Mouse (Mus musculus) spleen, adult 2 months (tissue): ENCODE measurements around the gene Cyfip2. TPM values are rescaled to one million over a fixed set of nuclear protein-coding genes. Genes with fewer than 3 reads are reported as not detected.

Experiments used
- DNase-seq, 2 experiments: peaks; one replicate each; pipeline versions ENCODE4 v3.0.0 to v3.0.0-alpha.2; 2012 to 2021; ENCODE audit warnings: low spot score in 2 of 2, low read depth in 1 of 2
- H3K27ac ChIP-seq: fragments of 200-500 bp; 2 replicates; pipeline ENCODE4 v1.5.1; 2012; ENCODE audit warnings: low read length, inconsistent platforms; ENCODE audit not compliant: insufficient read depth
- H3K27me3 ChIP-seq: fragments of 200-500 bp; 2 replicates; pipeline ENCODE4 v1.6.1; 2012; ENCODE audit warnings: mild to moderate bottlenecking, moderate library complexity, low read length, inconsistent platforms; ENCODE audit not compliant: control insufficient read depth, insufficient read depth
- H3K36me3 ChIP-seq: fragments of 200-500 bp; 2 replicates; pipeline ENCODE4 v1.6.1; 2012; ENCODE audit warnings: mild to moderate bottlenecking, low read length, inconsistent platforms; ENCODE audit not compliant: control insufficient read depth, insufficient read depth
- H3K4me1 ChIP-seq: fragments of 200-500 bp; 2 replicates; pipeline ENCODE4 v1.6.1; 2011; ENCODE audit warnings: inconsistent platforms; ENCODE audit not compliant: control insufficient read depth, insufficient read depth, insufficient read length
- H3K4me3 ChIP-seq: fragments of 200-500 bp; 2 replicates; pipeline ENCODE4 v1.5.1; 2011; ENCODE audit warnings: mild to moderate bottlenecking, inconsistent platforms; ENCODE audit not compliant: insufficient read depth, insufficient read length; ENCODE audit errors: extremely low read depth
- CTCF ChIP-seq: fragments of 200-500 bp; IDR thresholded peaks from 2 replicates; pipeline ENCODE4 v1.5.1; 2011; ENCODE audit warnings: mild to moderate bottlenecking, inconsistent platforms; ENCODE audit not compliant: insufficient read depth, insufficient read length, insufficient replicate concordance; ENCODE audit errors: extremely low read depth
- POLR2A ChIP-seq: fragments of 200-500 bp; IDR thresholded peaks from 2 replicates; pipeline ENCODE4 v1.6.1; 2011; ENCODE audit warnings: low read depth, low read length, inconsistent platforms
- WGBS: fragments of 180-500 bp; shearing (Covaris S2); methylation state at CpG from one replicate; pipeline ENCODE4 v1.1.7; 2018; 5-methylcytosine and 5-hydroxymethylcytosine counted together
- polyA plus RNA-seq: library from polyadenylated mRNA; depleted of rRNA; stranded (reverse); fragments of >200 nt; gene quantifications from 2 replicates; pipeline ENCODE4 v1.2.3, GENCODE M21; 2012

Cyfip2 gene
- polyA plus RNA-seq, 1 experiment, result 41.4 TPM

GRCm38 (mm10) chr11:46309111-46309741 is 3.4 kb downstream of the Cyfip2 start:
- peak in 1 of 2 experiments; percentile 53 for DNase-seq
- Histone ChIP-seq H3K36me3 (no peaks in the 10 kb centered on the region), H3K27ac (peak overlapping the region; percentile 94), H3K27me3 (no peaks in the 10 kb centered on the region), H3K4me1 (peaks cover 52% of the 10 kb centered on the region; the same call in 1 of the 2 replicates), H3K4me3 (peak overlapping the region; percentile 37; the same call in 1 of the 2 replicates)
- 39% methylated on average over 20 of the region's 20 CpGs for WGBS
- TF ChIP-seq CTCF (peak; percentile 5; the same call in 1 of the 2 replicates), POLR2A (no peak)

- Histone ChIP-seq H3K36me3 (no peaks in the 10 kb centered on the region), H3K27ac (peak overlapping the region; percentile 94), H3K4me1 (peaks cover 55% of the 10 kb centered on the region; the same call in 1 of the 2 replicates), H3K4me3 (peak overlapping the region; percentile 37; the same call in 1 of the 2 replicates), H3K27me3 (no peaks in the 10 kb centered on the region)
- WGBS, result 45% methylated on average over 11 of the region's 11 CpGs
- DNase-seq, result no peak
- TF ChIP-seq POLR2A, result no peak
- TF ChIP-seq CTCF, result no peak
Measured at GRCm38 (mm10) chr11:46308271-46308974, 4.2 kb downstream of the Cyfip2 start.

- no peaks in the 10 kb centered on the region for H3K27me3 ChIP-seq
- peak overlapping the region; percentile 94 for H3K27ac ChIP-seq
- H3K4me3 ChIP-seq, result no peak overlapping the region; the same call in 1 of the 2 replicates
- TF ChIP-seq CTCF, result no peak
- no peak for TF ChIP-seq POLR2A
- no peak for DNase-seq
- no peaks in the 10 kb centered on the region for H3K36me3 ChIP-seq
- peaks cover 51% of the 10 kb centered on the region; the same call in 1 of the 2 replicates for H3K4me1 ChIP-seq
- WGBS, result 37% methylated on average over 7 of the region's 7 CpGs
Measured at GRCm38 (mm10) chr11:46307768-46308167, 4.9 kb downstream of the Cyfip2 start.

GRCm38 (mm10) chr11:46306776-46307175 is 5.9 kb downstream of the Cyfip2 start:
- DNase-seq, result no peak
- TF ChIP-seq CTCF (no peak), POLR2A (no peak)
- H3K27me3 ChIP-seq, result no peaks in the 10 kb centered on the region
- peaks cover 54% of the 10 kb centered on the region; the same call in 1 of the 2 replicates for H3K4me1 ChIP-seq
- 22% methylated on average over 7 of the region's 7 CpGs for WGBS
- no peak overlapping the region for H3K4me3 ChIP-seq
- H3K27ac ChIP-seq, result peak overlapping the region; percentile 47; the same call in 1 of the 2 replicates
- H3K36me3 ChIP-seq, result 0 out of 2 replicates have a peak, but pooled peaks cover 1% of the 10 kb centered on the region

- no peak for DNase-seq
- WGBS, result 32% methylated on average over 9 of the region's 9 CpGs
- no peaks in the 10 kb centered on the region for H3K27me3 ChIP-seq
- TF ChIP-seq POLR2A (no peak), CTCF (no peak)
- peaks cover 56% of the 10 kb centered on the region; the same call in 1 of the 2 replicates for H3K4me1 ChIP-seq
- no peak overlapping the region for H3K4me3 ChIP-seq
- 0 out of 2 replicates have a peak, but pooled peaks cover 1% of the 10 kb centered on the region for H3K36me3 ChIP-seq
- H3K27ac ChIP-seq, result peak overlapping the region; percentile 69
Measured at GRCm38 (mm10) chr11:46305881-46306520, 6.7 kb downstream of the Cyfip2 start.

- peak in 1 of 2 experiments; percentile 51 for DNase-seq
- Histone ChIP-seq H3K27ac (peak overlapping the region; percentile 69), H3K4me1 (peaks cover 55% of the 10 kb centered on the region; the same call in 1 of the 2 replicates), H3K36me3 (0 out of 2 replicates have a peak, but pooled peaks cover 1% of the 10 kb centered on the region), H3K27me3 (no peaks in the 10 kb centered on the region), H3K4me3 (no peak overlapping the region)
- TF ChIP-seq POLR2A (no peak), CTCF (no peak)
- WGBS, result 28% methylated on average over 9 of the region's 9 CpGs
Measured at GRCm38 (mm10) chr11:46304864-46305710, 7.6 kb downstream of the Cyfip2 start.
